Mouse (Mus musculus): ENCODE measurements around the gene Mettl15.

GRCm38 (mm10) chr2:109208032-109208431 lies 72.5 kb downstream of the Mettl15 start:
- TF ChIP-seq CTCF (IDR thresholded peaks at IDR 0.05; ENCODE audit: control insufficient read depth, insufficient read depth, insufficient replicate concordance, low read depth, low read length) (no peak), POLR2A (IDR thresholded peaks at IDR 0.05; ENCODE audit: control insufficient read depth, low read depth, low read length) (no peak)
